Mouse (Mus musculus): ENCODE results near the gene Chil5. TPM values are rescaled to one million over a fixed set of nuclear protein-coding genes. Genes with fewer than 3 reads are reported as not detected.

Gene Chil5
- polyA plus RNA-seq (2017; shearing (Covaris generic)): 8.7 TPM

GRCm38 (mm10) chr3:106032781-106033180 lies at the start of gene Chil5:
TSS of gene Chil5 (minus strand) at chr3:106032814.

GRCm38 (mm10) chr3:106014546-106014945 lies 18.1 kb downstream of the Chil5 start, which contains the start of gene Pifo:
TSS of gene Pifo (minus strand) at chr3:106014646.

DNA sequence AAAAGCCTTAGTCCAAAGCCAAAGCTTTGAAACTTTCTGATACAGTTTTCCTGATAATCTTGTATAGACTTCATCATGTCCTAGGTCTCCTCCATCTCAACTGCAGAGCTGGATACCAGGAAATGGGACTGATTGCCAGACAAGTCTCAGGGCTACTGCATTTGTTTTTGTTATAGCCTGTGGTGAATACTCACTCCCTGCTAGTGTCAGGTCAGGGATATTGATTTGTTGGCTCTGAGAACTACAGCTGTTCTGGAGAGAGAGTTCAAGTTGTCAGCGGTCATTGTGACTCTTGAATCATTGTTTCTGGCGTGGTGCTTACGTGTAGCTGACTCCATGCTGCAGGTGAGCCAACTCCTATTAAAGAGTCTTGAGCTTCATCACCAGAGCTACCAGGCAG lies 59.2 kb downstream of the Chil5 start, which contains the start of gene Ovgp1:
Ovgp1 (plus strand) TSS at position 301 of the 400 bp plus-strand sequence.

Other genes with a start within 250 kb of the Chil5 start
- gene Rap1a, start 231.5 kb downstream of the Chil5 start, polyA plus RNA-seq (2017; shearing (Covaris generic)): 299 TPM
- gene Adora3, start 162.0 kb downstream of the Chil5 start, polyA plus RNA-seq (2017; shearing (Covaris generic)): not detected
- gene Tmigd3, start 161.9 kb downstream of the Chil5 start, polyA plus RNA-seq (2017; shearing (Covaris generic)): 0.33 TPM
- 0.88 TPM for gene I830077J02Rik, start 100.2 kb downstream of the Chil5 start, polyA plus RNA-seq (2017; shearing (Covaris generic))
- 97.3 TPM for gene Wdr77, start 73.4 kb downstream of the Chil5 start, polyA plus RNA-seq (2017; shearing (Covaris generic))
- 361 TPM for gene Atp5f1, start 72.7 kb downstream of the Chil5 start, polyA plus RNA-seq (2017; shearing (Covaris generic))
- 5.8 TPM for gene Ovgp1, start 59.1 kb downstream of the Chil5 start, polyA plus RNA-seq (2017; shearing (Covaris generic))
- 2.1 TPM for gene Pifo, start 18.2 kb downstream of the Chil5 start, polyA plus RNA-seq (2017; shearing (Covaris generic))
- 0.57 TPM for gene Chia1, start 80.4 kb upstream of the Chil5 start, polyA plus RNA-seq (2017; shearing (Covaris generic))
- gene Chil3, start 134.8 kb upstream of the Chil5 start, polyA plus RNA-seq (2017; shearing (Covaris generic)): not detected
- not detected for gene Chil4, start 186.7 kb upstream of the Chil5 start, polyA plus RNA-seq (2017; shearing (Covaris generic))

All from inflammation-experienced regulatory T-cells, adult 16 weeks (primary cell).